Comparison of ENCODE assay signal across 23 mouse cellular contexts in genomic region chr4:13693188-13693587, GRCm38 (mm10).
"Had no signal": no experiment of that assay in that cellular context is flagged by ENCODE, and none has a peak within 500 bp of the region (broad histone marks: within the 10 kb centered on the region; RNA-seq: fewer than 3 reads in every experiment).

No protein-coding gene starts in this region.

- H3K4me3 ChIP-seq: heart, adult 2 months; heart, embryonic 13.5 days; heart, embryonic 15.5 days; hindbrain, embryonic 15.5 days; kidney, embryonic 15.5 days; limb, embryonic 13.5 days; limb, embryonic 15.5 days; liver, embryonic 12.5 days had no signal

- H3K4me1 ChIP-seq: heart, embryonic 13.5 days; heart, embryonic 15.5 days; hindbrain, embryonic 15.5 days; kidney, embryonic 15.5 days; limb, embryonic 13.5 days; limb, embryonic 15.5 days; liver, embryonic 12.5 days had no signal

- H3K27me3 ChIP-seq: heart, embryonic 13.5 days; heart, embryonic 15.5 days; hindbrain, embryonic 15.5 days; kidney, embryonic 15.5 days; limb, embryonic 13.5 days; limb, embryonic 15.5 days; liver, embryonic 12.5 days had no signal

- H3K4me2 ChIP-seq: heart, embryonic 11.5 days; heart, embryonic 13.5 days; heart, embryonic 15.5 days; hindbrain, embryonic 15.5 days; kidney, embryonic 15.5 days; limb, embryonic 13.5 days; limb, embryonic 15.5 days; liver, embryonic 12.5 days had no signal

- H3K36me3 ChIP-seq: heart, embryonic 13.5 days; heart, embryonic 15.5 days; hindbrain, embryonic 15.5 days; kidney, embryonic 15.5 days; limb, embryonic 13.5 days; limb, embryonic 15.5 days; liver, embryonic 12.5 days had no signal

- H3K9me3 ChIP-seq: heart, embryonic 13.5 days; heart, embryonic 15.5 days; hindbrain, embryonic 15.5 days; kidney, embryonic 15.5 days; limb, embryonic 13.5 days; limb, embryonic 15.5 days; liver, embryonic 12.5 days had no signal

- H3K27ac ChIP-seq: heart, adult 2 months; heart, embryonic 13.5 days; heart, embryonic 15.5 days; hindbrain, embryonic 15.5 days; kidney, embryonic 15.5 days; kidney, postnatal 0 days; limb, embryonic 13.5 days; limb, embryonic 15.5 days; liver, embryonic 12.5 days had no signal

- DNase-seq: gastrocnemius, postnatal 14 days; gastrocnemius, postnatal 36 days; heart, adult 11 months; heart, adult 2 months; heart, postnatal 14 days; heart, postnatal 36 days; kidney, adult 11 months; kidney, adult 2 months; kidney, adult 9 months; kidney, postnatal 14 days; kidney, postnatal 36 days; layer of hippocampus, adult 9-11 months; layer of hippocampus, postnatal 36 days had no signal

- H3K9ac ChIP-seq: heart, embryonic 13.5 days; heart, embryonic 15.5 days; hindbrain, embryonic 15.5 days; kidney, embryonic 15.5 days; limb, embryonic 13.5 days; limb, embryonic 15.5 days; liver, embryonic 12.5 days had no signal

- ATAC-seq: intestine, embryonic 16.5 days; liver, embryonic 12.5 days had no signal
